Mouse (Mus musculus) megakaryocyte, embryonic 14.5 days (primary cell): ENCODE measurements around the gene Agap1. TPM values are rescaled to one million over a fixed set of nuclear protein-coding genes. Genes with fewer than 3 reads are reported as not detected.

Source experiments
- H3K27me3 ChIP-seq: replicated peaks from 2 replicates; pipeline ENCODE3; 2012; ENCODE audit warnings: inconsistent platforms
- H3K36me3 ChIP-seq: replicated peaks from 2 replicates; pipeline ENCODE3; 2012; ENCODE audit warnings: low read length, inconsistent platforms, mixed read lengths
- H3K4me1 ChIP-seq: 2 replicates; pipeline ENCODE4 v1.6.1; 2012; ENCODE audit warnings: inconsistent platforms
- H3K4me3 ChIP-seq: replicated peaks from 2 replicates; pipeline ENCODE3; 2012; ENCODE audit warnings: moderate library complexity, mild to moderate bottlenecking, inconsistent platforms
- H3K9me3 ChIP-seq: 2 replicates; pipeline ENCODE4 v1.6.1; 2012; ENCODE audit warnings: inconsistent platforms
- FLI1 ChIP-seq: IDR thresholded peaks from 2 replicates; pipeline ENCODE4 v1.6.1; 2012; ENCODE audit warnings: low read length, inconsistent platforms, mixed read lengths
- GATA1 ChIP-seq: IDR thresholded peaks from 3 replicates; pipeline ENCODE4 v1.6.1; 2012; ENCODE audit warnings: mixed read lengths, low read length, inconsistent platforms, borderline replicate concordance
- polyA plus RNA-seq: library from polyadenylated mRNA; stranded (reverse); fragments of >175 nt; gene quantifications from 2 replicates; pipeline ENCODE4 v1.2.3, GENCODE M21; 2012; ENCODE audit warnings: low replicate concordance; ENCODE audit not compliant: insufficient read depth

The Agap1 gene
- polyA plus RNA-seq, 1 experiment, result 3.4 TPM

- TF ChIP-seq GATA1 (no peak), FLI1 (no peak)
- Histone ChIP-seq H3K27me3 (peaks cover 7% of the 10 kb centered on the region), H3K36me3 (peaks cover 22% of the 10 kb centered on the region), H3K4me1 (peaks cover 73% of the 10 kb centered on the region), H3K9me3 (no peaks in the 10 kb centered on the region), H3K4me3 (no peak overlapping the region)
Observed at GRCm38 (mm10) chr1:89938884-89939595, 484.4 kb downstream of the Agap1 start.

- TF ChIP-seq GATA1 (no peak), FLI1 (no peak)
- peak overlapping the region; percentile 89 for H3K4me3 ChIP-seq
- no peaks in the 10 kb centered on the region for H3K9me3 ChIP-seq
- H3K4me1 ChIP-seq, result peaks cover 73% of the 10 kb centered on the region
- H3K27me3 ChIP-seq, result peaks cover 11% of the 10 kb centered on the region
- H3K36me3 ChIP-seq, result peaks cover 17% of the 10 kb centered on the region
Observed at GRCm38 (mm10) chr1:89939596-89939960, 485.0 kb downstream of the Agap1 start.

- peak overlapping the region; percentile 89 for H3K4me3 ChIP-seq
- TF ChIP-seq GATA1 (no peak), FLI1 (no peak)
- no peaks in the 10 kb centered on the region for H3K9me3 ChIP-seq
- H3K36me3 ChIP-seq, result peaks cover 12% of the 10 kb centered on the region
- H3K27me3 ChIP-seq, result peaks cover 13% of the 10 kb centered on the region
- peaks cover 73% of the 10 kb centered on the region for H3K4me1 ChIP-seq
Observed at GRCm38 (mm10) chr1:89939981-89940726, 485.5 kb downstream of the Agap1 start.

GRCm38 (mm10) chr1:89940961-89941524, 486.4 kb downstream of the Agap1 start:
- TF ChIP-seq GATA1 (no peak), FLI1 (no peak)
- Histone ChIP-seq H3K36me3 (peaks cover 3% of the 10 kb centered on the region), H3K4me3 (no peak overlapping the region), H3K27me3 (peaks cover 20% of the 10 kb centered on the region), H3K4me1 (peaks cover 64% of the 10 kb centered on the region), H3K9me3 (no peaks in the 10 kb centered on the region)

GRCm38 (mm10) chr1:89941701-89942381, 487.2 kb downstream of the Agap1 start:
- Histone ChIP-seq H3K36me3 (no peaks in the 10 kb centered on the region), H3K4me1 (peaks cover 56% of the 10 kb centered on the region), H3K4me3 (peak overlapping the region; percentile 88), H3K9me3 (no peaks in the 10 kb centered on the region), H3K27me3 (peaks cover 23% of the 10 kb centered on the region)
- no peak for TF ChIP-seq FLI1
- TF ChIP-seq GATA1, result no peak

- Histone ChIP-seq H3K36me3 (no peaks in the 10 kb centered on the region), H3K4me1 (peaks cover 50% of the 10 kb centered on the region), H3K9me3 (no peaks in the 10 kb centered on the region), H3K27me3 (peaks cover 26% of the 10 kb centered on the region), H3K4me3 (peak overlapping the region; percentile 88)
- no peak for TF ChIP-seq FLI1
- TF ChIP-seq GATA1, result no peak
Observed at GRCm38 (mm10) chr1:89942395-89942976, 487.9 kb downstream of the Agap1 start.

GRCm38 (mm10) chr1:89943202-89943601, 488.6 kb downstream of the Agap1 start:
- Histone ChIP-seq H3K9me3 (no peaks in the 10 kb centered on the region), H3K4me1 (peaks cover 43% of the 10 kb centered on the region), H3K4me3 (peak overlapping the region; percentile 88), H3K27me3 (peaks cover 32% of the 10 kb centered on the region), H3K36me3 (no peaks in the 10 kb centered on the region)
- TF ChIP-seq GATA1, result no peak
- no peak for TF ChIP-seq FLI1
